Mouse (Mus musculus) embryonic facial prominence, embryonic 12.5 days (tissue): ENCODE data around the gene Dnah10. TPM values are rescaled to one million over a fixed set of nuclear protein-coding genes. Genes with fewer than 3 reads are reported as not detected.
A peak's percentile ranks its signal among the peaks of the same experiment; 100 is the strongest.

Experiments
- ATAC-seq: fragments of 200-750 bp; cut with Nextera tagmentation; 2 replicates; pipeline ENCODE4 v1.8.0; 2017; ENCODE audit not compliant: insufficient number of reproducible peaks, insufficient read depth, low FRiP score, low TSS enrichment
- H3K27ac ChIP-seq: fragments of 300-500 bp; sonication (generic); 2 replicates; pipeline ENCODE4 v1.5.1; 2016; ENCODE audit warnings: mild to moderate bottlenecking
- H3K27me3 ChIP-seq: fragments of 300-500 bp; sonication (generic); 2 replicates; pipeline ENCODE4 v1.6.1; 2016; ENCODE audit warnings: mild to moderate bottlenecking, moderate library complexity
- H3K36me3 ChIP-seq: fragments of 300-500 bp; sonication (generic); 2 replicates; pipeline ENCODE4 v1.6.1; 2016; ENCODE audit warnings: mild to moderate bottlenecking
- H3K4me1 ChIP-seq: fragments of 300-500 bp; sonication (generic); 2 replicates; pipeline ENCODE4 v1.6.1; 2016
- H3K4me2 ChIP-seq: fragments of 300-500 bp; sonication (generic); replicated peaks from 2 replicates; pipeline ENCODE4 v1.6.1; 2016; ENCODE audit warnings: mild to moderate bottlenecking, moderate library complexity
- H3K4me3 ChIP-seq: fragments of 300-500 bp; sonication (generic); 2 replicates; pipeline ENCODE4 v1.5.1; 2016; ENCODE audit warnings: mild to moderate bottlenecking
- H3K9ac ChIP-seq: fragments of 300-500 bp; sonication (generic); 2 replicates; pipeline ENCODE4 v1.6.1; 2016; ENCODE audit warnings: mild to moderate bottlenecking, moderate library complexity
- H3K9me3 ChIP-seq: fragments of 300-500 bp; sonication (generic); 2 replicates; pipeline ENCODE4 v1.6.1; 2016; ENCODE audit warnings: mild to moderate bottlenecking, moderate library complexity
- WGBS: fragments of 180-500 bp; shearing (Covaris S2); methylation state at CpG from one replicate; pipeline ENCODE4 v1.1.7; 2016; 5-methylcytosine and 5-hydroxymethylcytosine counted together
- polyA plus RNA-seq: library from polyadenylated mRNA; unstranded; fragments of >200 nt; fragmentation: Nextera tagmentation; extraction: Ambion mirVana; gene quantifications from 2 replicates; pipeline ENCODE4 v1.2.1, GENCODE M21; 2016

Dnah10 gene
- 0.08 and 0.11 TPM in 2 replicates for polyA plus RNA-seq

DNA sequence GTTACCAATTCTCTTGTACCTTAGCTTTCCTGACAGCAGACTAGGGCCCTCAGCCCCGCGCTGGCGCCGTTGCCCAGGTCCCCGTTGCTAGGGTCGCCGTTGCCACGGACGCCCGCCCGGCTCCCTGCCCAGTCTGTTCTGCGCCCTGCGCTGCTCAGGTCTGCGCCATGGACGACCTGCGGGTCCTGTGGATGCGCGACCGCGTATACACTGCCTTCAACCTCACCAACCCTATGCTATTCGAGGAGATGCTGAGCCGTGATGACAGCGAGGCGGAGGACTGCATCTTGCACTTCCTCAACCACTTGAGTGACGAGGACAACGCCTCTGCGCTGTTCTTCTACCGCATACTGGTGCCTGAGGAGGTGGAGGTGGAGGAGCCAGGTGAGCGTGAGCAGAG lies at the start of gene Dnah10:
Dnah10 (plus strand) TSS at position 89 of the 400 bp plus-strand sequence.
- WGBS, result 8% methylated on average over 29 of the region's 29 CpGs
- H3K4me2 ChIP-seq, result peak within 1 kb of the TSS; percentile 24; the same call in 1 of the 2 replicates

DNA sequence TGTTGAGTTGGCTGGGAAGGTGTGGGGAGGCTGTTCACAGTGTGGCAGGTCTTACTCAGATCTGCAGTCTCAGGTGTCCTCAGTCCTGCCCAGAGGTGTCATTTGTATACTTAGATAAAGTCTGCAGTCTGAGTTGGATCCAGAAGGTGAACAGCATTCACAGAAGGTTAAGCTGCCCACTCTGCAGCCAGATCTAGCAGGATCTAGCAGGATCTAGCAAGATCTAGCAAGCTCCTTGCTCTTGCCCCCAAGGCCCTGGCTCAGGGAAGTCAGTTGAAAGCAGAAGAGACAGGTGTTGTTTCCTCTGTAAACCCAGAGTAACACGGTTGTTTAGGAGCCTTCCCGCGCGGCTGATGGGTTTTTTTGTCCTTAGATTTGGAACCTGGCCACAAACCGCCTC lies 11.1 kb upstream of the Dnah10 start:
- H3K36me3 ChIP-seq, result peaks cover 72% of the 10 kb centered on the region
- H3K4me1 ChIP-seq, result no peaks in the 10 kb centered on the region
- H3K27ac ChIP-seq, result no peak overlapping the region
- no peak overlapping the region for H3K4me2 ChIP-seq
- 91% methylated on average over 5 of the region's 5 CpGs for WGBS
- H3K4me3 ChIP-seq, result no peak overlapping the region
- no peak for ATAC-seq
- no peaks in the 10 kb centered on the region for H3K9me3 ChIP-seq
- H3K9ac ChIP-seq, result no peak overlapping the region
- H3K27me3 ChIP-seq, result no peaks in the 10 kb centered on the region

More for the DNA sequence above, at the start of gene Dnah10:
- Histone ChIP-seq H3K27me3 (peaks cover 5% of the 10 kb centered on the region; the same call in 1 of the 2 replicates), H3K4me3 (no peak within 1 kb of the TSS), H3K9ac (peak within 1 kb of the TSS; percentile 31; the same call in 1 of the 2 replicates), H3K4me1 (peaks cover 6% of the 10 kb centered on the region; the same call in 1 of the 2 replicates), H3K9me3 (no peaks in the 10 kb centered on the region), H3K36me3 (peaks cover 27% of the 10 kb centered on the region), H3K27ac (no peak within 1 kb of the TSS)
- ATAC-seq, result peak; percentile 71

DNA sequence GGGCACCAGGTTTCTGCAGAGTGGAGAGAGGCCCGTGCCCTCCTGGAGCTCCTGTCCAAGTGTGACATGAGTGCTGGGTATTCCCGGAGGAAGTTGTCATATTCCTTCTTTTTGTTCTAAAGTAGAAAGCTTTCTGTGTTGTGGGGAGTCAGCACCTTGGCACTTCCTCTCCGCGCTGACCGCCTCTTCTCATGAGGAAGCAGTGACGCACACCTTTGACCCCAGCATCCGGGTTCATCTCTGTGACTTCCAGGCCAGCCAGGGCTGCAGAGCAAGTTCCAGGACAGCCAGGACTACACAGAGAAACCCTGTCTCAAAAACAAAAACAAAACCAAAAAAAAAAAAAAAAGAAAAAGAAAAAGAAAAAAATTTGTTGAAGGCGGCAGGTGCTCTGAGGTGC lies 9.8 kb upstream of the Dnah10 start:
- Histone ChIP-seq H3K9ac (no peak overlapping the region), H3K9me3 (no peaks in the 10 kb centered on the region), H3K36me3 (peaks cover 86% of the 10 kb centered on the region), H3K4me1 (no peaks in the 10 kb centered on the region), H3K27ac (no peak overlapping the region), H3K27me3 (no peaks in the 10 kb centered on the region), H3K4me2 (no peak overlapping the region), H3K4me3 (no peak overlapping the region)
- 86% methylated on average over 8 of the region's 8 CpGs for WGBS
- no peak for ATAC-seq

DNA sequence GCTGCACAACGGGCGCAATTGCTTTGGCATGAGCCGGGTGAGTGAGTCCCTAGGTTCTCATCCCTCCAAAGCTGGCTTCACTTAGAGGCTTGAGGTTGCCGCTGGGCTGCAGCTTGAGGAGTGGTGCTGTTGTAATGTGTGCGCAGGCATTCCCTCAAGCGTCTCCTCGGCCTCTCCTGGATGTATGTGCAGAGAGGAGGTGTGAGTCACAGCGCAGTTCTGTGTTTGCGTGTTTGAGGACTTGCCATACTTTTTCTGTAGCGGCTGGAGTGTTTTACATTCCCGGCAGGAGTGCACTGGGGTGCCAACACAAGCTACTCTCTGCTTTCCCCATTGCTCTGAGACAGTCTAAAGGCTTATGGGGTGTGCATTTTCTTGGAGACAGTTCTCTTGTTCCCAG lies 6.9 kb upstream of the Dnah10 start:
- H3K27me3 ChIP-seq, result no peaks in the 10 kb centered on the region
- no peak overlapping the region for H3K27ac ChIP-seq
- ATAC-seq, result no peak
- H3K36me3 ChIP-seq, result peaks cover 79% of the 10 kb centered on the region
- H3K4me2 ChIP-seq, result no peak overlapping the region
- WGBS, result 96% methylated on average over 11 of the region's 11 CpGs
- no peak overlapping the region for H3K4me3 ChIP-seq
- no peaks in the 10 kb centered on the region for H3K4me1 ChIP-seq
- no peak overlapping the region for H3K9ac ChIP-seq
- no peaks in the 10 kb centered on the region for H3K9me3 ChIP-seq

DNA sequence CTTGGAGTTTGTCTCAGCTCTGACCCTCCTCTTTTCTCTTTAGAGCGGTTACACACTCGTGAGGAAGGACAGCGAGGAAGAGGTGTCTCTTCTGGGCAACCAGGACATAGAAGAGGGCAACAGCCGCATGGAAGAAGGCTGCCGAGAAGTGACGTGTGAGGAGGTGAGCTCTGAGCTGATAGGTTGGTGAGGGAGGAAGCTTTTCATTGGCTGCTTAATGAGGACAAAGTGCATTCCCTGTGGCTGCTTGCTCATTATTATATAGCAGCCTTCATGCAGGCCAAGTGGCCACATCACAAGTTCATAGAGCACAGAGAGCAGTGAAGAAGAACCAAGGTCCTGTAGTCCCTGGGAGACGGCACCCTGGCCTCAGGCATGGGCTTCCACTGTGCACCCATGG lies 6.5 kb upstream of the Dnah10 start:
- Histone ChIP-seq H3K36me3 (peaks cover 79% of the 10 kb centered on the region), H3K4me3 (no peak overlapping the region), H3K27me3 (no peaks in the 10 kb centered on the region), H3K4me2 (no peak overlapping the region), H3K27ac (no peak overlapping the region), H3K4me1 (no peaks in the 10 kb centered on the region), H3K9me3 (no peaks in the 10 kb centered on the region), H3K9ac (no peak overlapping the region)
- no peak for ATAC-seq
- WGBS, result 91% methylated on average over 7 of the region's 7 CpGs

DNA sequence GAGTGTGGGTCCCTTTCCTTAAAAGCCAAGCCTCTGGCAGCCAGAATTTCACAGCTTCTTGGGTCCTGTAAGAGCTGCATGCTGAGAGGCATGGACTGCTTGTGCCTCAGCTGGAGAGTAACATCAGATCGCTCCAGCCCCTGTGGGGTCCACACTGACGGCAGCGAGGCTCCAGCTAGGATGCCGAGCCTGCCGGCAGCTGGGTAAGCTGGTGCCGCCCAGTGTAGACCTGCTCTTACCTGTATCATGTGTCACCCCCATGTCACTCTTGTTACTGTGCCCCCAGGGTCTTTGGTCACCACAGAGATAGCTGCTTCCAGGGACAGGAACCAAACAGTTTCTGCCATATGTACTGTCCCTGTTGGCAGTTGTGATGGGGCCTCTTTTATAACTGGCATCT lies 1.8 kb upstream of the Dnah10 start:
- Histone ChIP-seq H3K27ac (no peak overlapping the region), H3K9me3 (no peaks in the 10 kb centered on the region), H3K4me2 (no peak overlapping the region), H3K27me3 (0 out of 2 replicates have a peak, but pooled peaks cover 5% of the 10 kb centered on the region), H3K9ac (no peak overlapping the region), H3K4me3 (no peak overlapping the region), H3K36me3 (peaks cover 46% of the 10 kb centered on the region), H3K4me1 (no peaks in the 10 kb centered on the region; the same call in 1 of the 2 replicates)
- ATAC-seq, result 0 out of 2 replicates have a peak, but pooled peaks have one; percentile 52
- WGBS, result 83% methylated on average over 6 of the region's 6 CpGs

DNA sequence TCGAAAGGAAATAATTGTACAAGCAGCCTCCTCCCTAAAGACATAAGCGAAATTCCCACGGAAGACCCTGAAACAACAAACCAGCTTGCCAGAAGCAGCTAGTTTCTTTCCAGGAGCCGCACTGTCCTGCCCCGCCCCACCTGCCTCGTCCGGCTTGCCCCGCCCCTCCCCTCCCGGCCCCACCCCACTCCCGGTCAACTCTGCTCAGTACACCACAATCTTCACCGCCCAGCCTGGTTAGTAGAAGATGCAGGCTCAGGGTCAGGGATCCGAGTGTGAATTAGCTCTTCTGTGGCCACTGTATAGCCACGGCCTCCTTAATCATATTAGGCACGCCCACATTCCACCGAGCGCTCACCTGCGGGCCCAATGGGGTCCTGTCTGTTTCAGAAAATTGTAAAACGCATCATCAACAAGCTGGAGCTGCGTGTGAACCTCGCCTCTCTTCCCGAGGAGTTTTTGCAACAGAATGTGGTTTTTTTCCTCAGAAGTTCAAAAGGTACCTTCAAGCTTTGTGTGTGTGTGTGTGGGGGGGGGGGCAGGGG lies 4.8 kb downstream of the Dnah10 start:
- Histone ChIP-seq H3K27me3 (peaks cover 5% of the 10 kb centered on the region; the same call in 1 of the 2 replicates), H3K36me3 (no peaks in the 10 kb centered on the region), H3K4me1 (peaks cover 6% of the 10 kb centered on the region; the same call in 1 of the 2 replicates), H3K4me2 (peak overlapping the region; percentile 44), H3K4me3 (peak overlapping the region; percentile 27), H3K27ac (no peak overlapping the region), H3K9ac (no peak overlapping the region), H3K9me3 (no peaks in the 10 kb centered on the region)
- WGBS, result 13% methylated on average over 21 of the region's 21 CpGs
- no peak for ATAC-seq

DNA sequence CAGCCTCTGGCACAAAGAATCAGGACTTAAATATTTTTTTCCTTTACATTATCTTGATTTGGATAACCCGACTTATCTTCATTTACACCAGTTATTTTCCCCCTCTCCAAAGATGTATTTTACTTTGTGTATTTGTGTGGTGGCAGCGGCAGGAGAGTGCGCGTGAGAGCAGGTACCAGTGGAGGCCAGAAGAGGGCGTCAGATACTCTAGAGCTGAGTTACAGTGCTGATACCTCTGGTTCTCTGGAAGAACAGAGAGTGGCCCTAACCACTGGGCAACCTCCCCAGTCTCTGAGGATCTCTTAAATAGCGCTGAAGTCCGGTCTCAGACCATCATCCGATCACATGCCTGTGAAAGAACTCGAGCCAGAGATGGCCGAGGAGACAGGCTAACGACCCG lies 9.1 kb downstream of the Dnah10 start:
- 83% methylated on average over 12 of the region's 12 CpGs for WGBS
- no peak overlapping the region for H3K4me3 ChIP-seq

DNA sequence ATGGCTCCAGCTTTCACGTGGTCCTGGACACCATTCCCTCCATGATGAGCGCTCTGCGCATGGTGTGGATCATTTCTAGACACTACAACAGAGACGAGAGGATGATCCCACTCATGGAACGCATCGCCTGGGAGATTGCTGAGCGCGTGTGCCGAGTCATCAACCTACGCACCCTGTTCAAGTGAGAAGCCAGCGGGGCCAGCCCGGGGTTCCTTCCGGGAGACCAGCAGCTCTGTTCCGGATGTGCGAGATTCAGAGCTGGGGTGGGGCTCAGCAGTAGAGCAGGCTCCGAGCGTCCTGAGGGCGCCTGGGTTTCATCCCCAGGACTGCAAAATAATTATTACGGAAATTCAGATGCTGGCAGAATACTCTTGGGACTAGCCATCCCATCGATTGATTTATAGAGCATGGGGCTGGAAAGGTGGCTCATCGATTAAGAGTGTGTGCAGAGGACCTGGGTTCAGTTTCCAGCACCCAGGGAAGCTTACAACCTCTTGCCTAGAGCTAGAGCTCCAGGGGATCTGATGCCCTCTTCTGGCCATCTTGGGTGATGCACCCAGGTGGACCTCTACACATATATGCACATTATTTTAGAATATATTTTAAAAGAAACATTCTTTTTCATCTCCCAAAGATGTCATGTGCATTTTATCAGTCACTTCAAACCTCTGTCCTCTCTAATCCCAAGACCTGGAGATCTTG lies 17.2 kb downstream of the Dnah10 start:
- no peaks in the 10 kb centered on the region for H3K36me3 ChIP-seq
- H3K9me3 ChIP-seq, result 0 out of 2 replicates have a peak, but pooled peaks cover 5% of the 10 kb centered on the region
- H3K27me3 ChIP-seq, result no peaks in the 10 kb centered on the region
- no peak overlapping the region for H3K9ac ChIP-seq
- no peak overlapping the region for H3K4me3 ChIP-seq
- no peak overlapping the region for H3K4me2 ChIP-seq
- ATAC-seq, result no peak
- no peak overlapping the region for H3K27ac ChIP-seq
- H3K4me1 ChIP-seq, result no peaks in the 10 kb centered on the region
- WGBS, result 92% methylated on average over 21 of the region's 21 CpGs

More for the DNA sequence above, 9.1 kb downstream of the Dnah10 start:
- no peak for ATAC-seq
- Histone ChIP-seq H3K4me2 (no peak overlapping the region), H3K9ac (no peak overlapping the region), H3K36me3 (no peaks in the 10 kb centered on the region), H3K4me1 (peaks cover 6% of the 10 kb centered on the region; the same call in 1 of the 2 replicates), H3K9me3 (no peaks in the 10 kb centered on the region), H3K27ac (no peak overlapping the region), H3K27me3 (no peaks in the 10 kb centered on the region; the same call in 1 of the 2 replicates)

DNA sequence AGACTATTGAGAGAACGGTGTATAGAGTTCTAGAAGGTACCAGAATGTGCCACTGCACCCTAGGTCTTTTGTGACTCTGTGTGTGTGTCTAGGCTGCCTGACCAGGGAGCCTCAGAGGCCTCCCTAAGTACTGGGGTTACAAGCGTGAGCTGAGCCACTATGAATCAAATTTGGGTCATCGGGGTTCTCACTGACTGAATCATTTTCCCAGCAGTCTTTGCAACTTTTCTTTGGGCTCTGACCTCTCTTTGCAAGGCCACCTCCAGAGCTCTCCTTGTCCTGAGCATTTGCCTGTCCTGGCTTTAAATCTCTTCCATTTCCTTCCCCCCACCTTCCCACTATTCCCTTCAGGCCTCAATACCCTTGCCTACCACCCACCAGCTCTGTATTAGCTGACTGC lies 19.0 kb downstream of the Dnah10 start:
- Histone ChIP-seq H3K36me3 (no peaks in the 10 kb centered on the region), H3K27ac (no peak overlapping the region), H3K27me3 (no peaks in the 10 kb centered on the region), H3K4me2 (no peak overlapping the region), H3K9ac (no peak overlapping the region), H3K4me3 (no peak overlapping the region), H3K9me3 (0 out of 2 replicates have a peak, but pooled peaks cover 5% of the 10 kb centered on the region), H3K4me1 (no peaks in the 10 kb centered on the region)
- 84% methylated on average over 3 of the region's 3 CpGs for WGBS
- no peak for ATAC-seq

DNA sequence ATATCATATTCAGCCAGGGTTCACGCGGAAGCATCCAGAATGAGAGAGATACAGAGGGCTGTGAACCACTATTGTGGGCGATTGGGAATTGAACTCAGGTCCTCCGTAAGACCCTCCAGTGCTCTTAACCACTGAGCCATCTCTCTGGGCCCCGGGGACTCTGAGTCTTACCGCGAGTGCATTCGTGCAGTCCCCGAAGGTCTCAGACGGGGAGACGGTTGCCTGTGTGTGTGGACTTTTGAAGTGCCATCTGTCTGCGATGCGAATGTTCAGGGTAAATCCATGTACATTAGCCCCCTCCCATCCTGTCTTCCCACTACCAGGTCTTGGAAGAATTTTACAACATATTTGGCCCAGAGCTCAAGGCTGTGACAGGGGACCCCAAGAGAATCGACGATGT lies 21.3 kb downstream of the Dnah10 start:
- H3K4me1 ChIP-seq, result no peaks in the 10 kb centered on the region
- no peaks in the 10 kb centered on the region for H3K27me3 ChIP-seq
- H3K4me2 ChIP-seq, result no peak overlapping the region
- no peaks in the 10 kb centered on the region for H3K36me3 ChIP-seq
- WGBS, result 92% methylated on average over 15 of the region's 15 CpGs
- H3K9me3 ChIP-seq, result 0 out of 2 replicates have a peak, but pooled peaks cover 5% of the 10 kb centered on the region
- no peak overlapping the region for H3K27ac ChIP-seq
- ATAC-seq, result no peak
- H3K4me3 ChIP-seq, result no peak overlapping the region
- H3K9ac ChIP-seq, result no peak overlapping the region

DNA sequence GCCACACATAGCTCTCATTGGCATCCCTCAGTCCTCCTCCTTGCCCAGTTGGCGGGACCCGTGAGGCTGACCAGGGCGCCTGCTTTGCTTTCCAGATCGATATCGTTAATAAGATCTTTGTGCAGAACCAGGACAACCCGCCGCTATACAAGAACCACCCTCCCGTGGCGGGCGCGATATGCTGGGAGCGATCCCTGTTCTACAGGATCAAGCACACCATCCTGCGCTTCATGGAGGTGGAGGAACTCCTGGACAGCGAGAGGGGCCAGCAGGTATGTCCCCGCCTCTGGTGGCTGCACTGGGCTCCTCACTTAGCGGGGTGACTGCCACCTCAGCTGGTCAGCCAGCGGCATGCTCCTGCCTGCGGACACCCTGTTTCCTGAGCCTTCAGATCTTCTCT lies 23.4 kb downstream of the Dnah10 start:
- ATAC-seq, result no peak
- H3K27me3 ChIP-seq, result no peaks in the 10 kb centered on the region
- no peaks in the 10 kb centered on the region for H3K9me3 ChIP-seq
- H3K36me3 ChIP-seq, result no peaks in the 10 kb centered on the region
- no peak overlapping the region for H3K9ac ChIP-seq
- no peak overlapping the region for H3K4me3 ChIP-seq
- H3K4me2 ChIP-seq, result no peak overlapping the region
- WGBS, result 89% methylated on average over 18 of the region's 18 CpGs
- H3K4me1 ChIP-seq, result no peaks in the 10 kb centered on the region
- H3K27ac ChIP-seq, result no peak overlapping the region
